Mouse (Mus musculus) gastrocnemius, adult 18-20 months (tissue): ENCODE results near the gene Orai3. TPM values are rescaled to one million over a fixed set of nuclear protein-coding genes. Genes with fewer than 3 reads are reported as not detected.

Source experiments
- DNase-seq: peaks from one replicate; pipeline ENCODE4 v3.0.0; 2021; ENCODE audit warnings: low spot score
- total RNA-seq, 2 experiments: library from RNA; stranded (reverse); gene quantifications; 2 replicates each; pipeline ENCODE4 v1.2.3; 2021

Gene Orai3
- total RNA-seq, 2 experiments from 2014 or later, result 11.4 TPM

DNA sequence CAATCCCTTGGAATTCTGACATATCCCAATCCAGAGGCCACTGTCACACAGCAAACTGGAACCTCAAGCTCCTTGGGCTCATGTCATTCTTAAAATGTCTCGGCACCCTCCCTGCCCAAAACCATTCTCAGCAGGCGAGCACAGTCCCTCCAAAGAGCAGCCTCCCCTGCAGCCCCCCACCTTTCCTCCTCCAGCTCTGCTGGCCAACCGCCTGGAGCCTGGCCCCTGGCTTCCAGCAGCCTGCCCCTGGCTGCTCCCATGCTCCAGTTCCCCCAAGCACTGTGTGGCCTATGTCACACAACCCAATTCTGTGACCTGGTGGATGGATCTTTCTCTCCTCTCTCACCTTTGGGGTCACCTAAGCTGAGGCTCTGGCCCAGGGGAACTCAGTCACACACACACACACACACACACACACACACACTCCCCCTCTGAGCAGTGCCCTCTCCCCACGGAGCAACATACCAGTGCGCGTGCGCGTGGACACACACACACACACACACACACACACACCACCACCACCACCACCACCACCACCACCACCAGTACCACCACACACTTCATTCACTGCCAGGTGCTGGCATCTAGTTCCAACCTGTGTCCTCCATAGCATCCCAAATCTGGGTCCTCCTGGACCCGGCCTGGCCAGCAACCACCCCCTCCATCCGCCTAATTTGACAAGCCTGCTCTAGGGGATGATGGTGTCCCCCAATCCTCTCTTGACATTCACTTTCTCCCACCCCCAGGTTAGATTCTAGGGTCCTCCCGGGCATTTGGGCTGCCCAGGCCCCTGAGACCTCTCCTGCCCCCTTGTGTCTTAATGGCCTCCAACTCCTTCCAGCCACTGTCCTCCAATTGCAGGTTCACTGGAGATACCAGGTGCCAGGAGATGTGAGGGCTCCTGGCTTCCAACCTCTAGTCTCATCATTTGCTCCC is 53.9 kb downstream of the Orai3 start:
- no peak for DNase-seq

DNA sequence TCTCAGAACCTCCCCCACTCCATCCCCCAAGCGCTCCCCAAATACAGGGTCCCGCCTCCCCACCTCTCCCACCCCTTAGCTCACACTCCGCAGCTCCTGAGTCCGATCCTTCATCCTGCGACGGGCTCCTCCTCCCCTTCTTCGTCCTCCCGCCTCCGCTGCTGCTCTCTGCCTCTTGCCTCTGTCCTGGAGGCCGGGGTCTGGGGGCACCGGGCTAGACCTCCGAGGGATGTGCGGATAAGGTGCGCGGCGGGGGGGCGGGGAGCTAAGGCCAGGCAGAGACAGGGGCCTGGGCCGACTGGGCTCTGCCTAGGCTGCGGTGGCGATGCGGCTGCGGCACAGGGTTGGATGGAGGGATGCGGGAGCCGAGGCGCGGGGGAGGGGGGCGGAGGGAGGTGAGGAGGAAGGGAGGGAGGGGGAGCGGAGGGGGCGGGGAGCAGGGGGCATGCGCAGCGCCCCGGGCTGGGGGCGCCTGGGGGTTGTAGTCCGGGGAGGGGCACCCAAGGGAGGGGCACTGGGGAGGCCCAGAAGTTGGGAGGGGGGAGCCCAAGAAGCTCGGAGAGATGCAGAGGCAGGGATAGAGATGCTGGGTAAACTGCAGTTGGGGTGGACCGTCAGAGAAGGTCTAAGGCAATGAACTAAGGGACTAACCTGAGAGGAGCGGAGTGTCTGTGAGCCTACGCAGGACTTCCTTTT is 54.7 kb downstream of the Orai3 start, which contains the start of the genes Stx4a and Stx1b:
Gene Stx4a (plus strand): TSS at position 119 of the 696 bp plus-strand sequence.
Gene Stx1b (minus strand): TSS at position 374 of the 696 bp plus-strand sequence.
- no peak for DNase-seq

Other genes starting within 250 kb of the Orai3 start
- gene Tmem265, start 208.4 kb upstream of the Orai3 start, total RNA-seq, result not detected
- 10 to 100 TPM in 1 of 2 experiments, 1 to 10 TPM in 1; 9.0 to 10.4 TPM for gene Phkg2, start 196.5 kb upstream of the Orai3 start, total RNA-seq
- gene Ccdc189, start 181.2 kb upstream of the Orai3 start, total RNA-seq, result 1 to 10 TPM; 2.9 to 3.3 TPM
- 10 to 100 TPM; 30.5 to 33.4 TPM for gene Rnf40, start 181.0 kb upstream of the Orai3 start, total RNA-seq
- gene Zfp629, start 154.0 kb upstream of the Orai3 start, total RNA-seq, result 1 to 10 TPM; 7.4 to 9.5 TPM
- gene Bcl7c, start 60.9 kb upstream of the Orai3 start, total RNA-seq, result 10 to 100 TPM; 26.2 to 37.9 TPM
- gene Ctf1, start 57.1 kb upstream of the Orai3 start, total RNA-seq, result 10 to 100 TPM; 17.3 to 17.5 TPM
- not detected for gene Ctf2, start 37.6 kb upstream of the Orai3 start, total RNA-seq
- 1 to 10 TPM; 1.4 to 1.7 TPM for gene Fbxl19, start 25.3 kb upstream of the Orai3 start, total RNA-seq
- gene Setd1a, start 6.9 kb downstream of the Orai3 start, total RNA-seq, result 10 to 100 TPM; 16.2 to 17.6 TPM
- gene Gm49388, start 15.8 kb downstream of the Orai3 start, total RNA-seq, result 1 to 10 TPM in 1 of 2 experiments, under 1 TPM in 1; 0.78 to 2.0 TPM
- gene Hsd3b7, start 30.8 kb downstream of the Orai3 start, total RNA-seq, result 1 to 10 TPM; 4.2 TPM
- gene Stx4a, start 54.5 kb downstream of the Orai3 start, total RNA-seq, result 10 to 100 TPM; 46.4 to 56.7 TPM
- gene Stx1b, start 54.7 kb downstream of the Orai3 start, total RNA-seq, result 1 to 10 TPM in 1 of 2 experiments, under 1 TPM in 1; 0.74 to 1.2 TPM
- 10 to 100 TPM; 12.4 to 12.6 TPM for gene Zfp646, start 106.4 kb downstream of the Orai3 start, total RNA-seq
- 1 to 10 TPM; 3.2 to 4.1 TPM for gene Zfp668, start 107.0 kb downstream of the Orai3 start, total RNA-seq
- gene Prss53, start 121.2 kb downstream of the Orai3 start, total RNA-seq, result 1 to 10 TPM; 1.9 TPM
- gene Gm21974, start 125.6 kb downstream of the Orai3 start, total RNA-seq, result not detected
- gene Vkorc1, start 125.8 kb downstream of the Orai3 start, total RNA-seq, result 1 to 10 TPM; 7.5 to 9.9 TPM
- 100 to 1,000 TPM; 169 to 173 TPM for gene Bckdk, start 134.3 kb downstream of the Orai3 start, total RNA-seq
- 10 to 100 TPM; 23.1 to 24.7 TPM for gene Kat8, start 142.7 kb downstream of the Orai3 start, total RNA-seq
- not detected for gene Prss8, start 160.3 kb downstream of the Orai3 start, total RNA-seq
- gene Prss36, start 176.9 kb downstream of the Orai3 start, total RNA-seq, result 1 to 10 TPM; 6.1 to 7.1 TPM
- gene Fus, start 197.6 kb downstream of the Orai3 start, total RNA-seq, result 10 to 100 TPM; 83.3 to 92.1 TPM
- under 1 TPM; 0.16 to 0.55 TPM for gene Pycard, start 224.1 kb downstream of the Orai3 start, total RNA-seq
- 100 to 1,000 TPM; 195 to 222 TPM for gene Trim72, start 234.1 kb downstream of the Orai3 start, total RNA-seq